ENCODE assay signal across 27 mouse cellular contexts in genomic region chr1:24461305-24461887, GRCm38 (mm10).
"Had no signal": no experiment of that assay in that cellular context is flagged by ENCODE, and none has a peak within 500 bp of the region (broad histone marks: within the 10 kb centered on the region; RNA-seq: fewer than 3 reads in every experiment).

No protein-coding gene starts in this region.

- DNase-seq: gastrocnemius, postnatal 14 days; gastrocnemius, postnatal 36 days; heart, adult 11 months; heart, adult 2 months; heart, postnatal 4 days; kidney, adult 18-20 months; kidney, adult 8-10 months; kidney, postnatal 10 days; kidney, postnatal 25 days; kidney, postnatal 4 days; layer of hippocampus, adult 9-11 months; layer of hippocampus, postnatal 36 days; left cerebral cortex, postnatal 4 days had no signal

- H3K36me3 ChIP-seq: heart, embryonic 13.5 days; heart, embryonic 15.5 days; hindbrain, embryonic 10.5 days; hindbrain, embryonic 12.5 days; intestine, embryonic 15.5 days; limb, embryonic 12.5 days; limb, embryonic 15.5 days; liver, embryonic 12.5 days had no signal

- H3K4me2 ChIP-seq: heart, embryonic 11.5 days; heart, embryonic 13.5 days; heart, embryonic 15.5 days; hindbrain, embryonic 12.5 days; hindbrain, embryonic 14.5 days; intestine, embryonic 15.5 days; limb, embryonic 12.5 days; limb, embryonic 15.5 days; liver, embryonic 12.5 days had no signal

- H3K27me3 ChIP-seq: heart, embryonic 13.5 days; heart, embryonic 15.5 days; hindbrain, embryonic 12.5 days; intestine, embryonic 15.5 days; limb, embryonic 12.5 days; limb, embryonic 15.5 days; liver, embryonic 12.5 days had no signal

- H3K9ac ChIP-seq: heart, embryonic 13.5 days; heart, embryonic 15.5 days; hindbrain, embryonic 12.5 days; hindbrain, embryonic 14.5 days; intestine, embryonic 15.5 days; limb, embryonic 12.5 days; limb, embryonic 15.5 days; liver, embryonic 12.5 days had no signal

- H3K27ac ChIP-seq: heart, adult 2 months; heart, embryonic 13.5 days; heart, embryonic 15.5 days; hindbrain, embryonic 10.5 days; hindbrain, embryonic 12.5 days; hindbrain, embryonic 14.5 days; intestine, embryonic 15.5 days; layer of hippocampus, adult 2 months; limb, embryonic 12.5 days; limb, embryonic 15.5 days; liver, embryonic 12.5 days had no signal

- H3K4me1 ChIP-seq: heart, embryonic 13.5 days; heart, embryonic 15.5 days; hindbrain, embryonic 10.5 days; hindbrain, embryonic 12.5 days; intestine, embryonic 15.5 days; limb, embryonic 15.5 days; liver, embryonic 12.5 days had no signal

- ATAC-seq: hindbrain, embryonic 16.5 days; inflammation-experienced regulatory T-cells, adult 6 months; intestine, embryonic 15.5 days; intestine, postnatal 0 days; liver, embryonic 12.5 days had no signal

- H3K9me3 ChIP-seq: heart, embryonic 13.5 days; heart, embryonic 15.5 days; hindbrain, embryonic 10.5 days; hindbrain, embryonic 12.5 days; intestine, embryonic 15.5 days; limb, embryonic 12.5 days; limb, embryonic 15.5 days; liver, embryonic 12.5 days had no signal

- H3K4me3 ChIP-seq: heart, adult 2 months; heart, embryonic 13.5 days; heart, embryonic 15.5 days; hindbrain, embryonic 10.5 days; hindbrain, embryonic 12.5 days; intestine, embryonic 15.5 days; layer of hippocampus, adult 2 months; limb, embryonic 12.5 days; limb, embryonic 15.5 days; liver, embryonic 12.5 days had no signal
